Mouse (Mus musculus) natural killer cell, adult 2 months (primary cell): ENCODE measurements around the gene Stim1.

ENCODE experiments used
- DNase-seq, 2 experiments: peaks; one replicate each; pipeline ENCODE4 v3.0.0; 2022; ENCODE audit warnings: low spot score in 2 of 2

The Stim1 gene

DNA sequence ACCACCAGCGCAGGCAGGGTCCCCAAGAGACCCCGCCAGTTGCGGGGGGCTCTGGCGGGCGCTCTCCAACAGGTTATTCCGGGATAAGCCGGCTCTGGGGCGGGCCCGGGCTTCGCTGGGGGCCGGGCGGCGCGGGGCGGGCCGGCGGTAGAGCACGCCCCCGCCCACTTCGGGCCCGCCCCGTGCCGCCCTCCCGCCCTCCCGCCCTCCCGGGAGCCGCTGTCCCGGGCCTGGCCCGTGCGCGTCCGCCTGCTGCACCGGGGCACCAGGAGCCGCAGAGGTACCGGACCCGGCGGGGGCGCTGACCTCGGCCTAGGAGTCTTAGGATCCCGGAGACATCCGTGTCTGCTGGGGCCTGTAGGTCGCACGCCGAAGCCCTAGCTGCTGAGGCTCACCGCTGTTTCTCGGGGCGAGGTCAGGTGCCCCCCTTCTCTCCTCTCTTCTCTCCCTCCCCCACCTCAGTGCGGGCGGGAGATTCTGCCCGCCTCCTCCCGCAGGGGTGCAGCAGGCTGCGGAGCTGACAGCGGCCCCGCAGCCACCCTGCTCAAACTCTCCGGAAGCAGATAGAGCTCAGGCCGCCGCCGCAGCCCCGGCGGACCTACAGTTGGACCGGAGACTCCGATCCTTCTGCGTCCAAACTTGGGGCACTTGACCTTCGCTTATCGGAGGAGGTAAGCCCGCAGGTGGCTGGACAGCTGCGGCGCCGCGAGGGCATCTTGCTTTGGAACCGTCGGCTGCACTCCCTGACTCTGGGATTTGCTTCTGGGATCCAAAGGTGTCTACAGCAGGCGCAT lies at the start of gene Stim1:
TSS of gene Stim1 (plus strand) at position 206 of the 794 bp plus-strand sequence.
- DNase-seq = peak; percentile 60 to 71

DNA sequence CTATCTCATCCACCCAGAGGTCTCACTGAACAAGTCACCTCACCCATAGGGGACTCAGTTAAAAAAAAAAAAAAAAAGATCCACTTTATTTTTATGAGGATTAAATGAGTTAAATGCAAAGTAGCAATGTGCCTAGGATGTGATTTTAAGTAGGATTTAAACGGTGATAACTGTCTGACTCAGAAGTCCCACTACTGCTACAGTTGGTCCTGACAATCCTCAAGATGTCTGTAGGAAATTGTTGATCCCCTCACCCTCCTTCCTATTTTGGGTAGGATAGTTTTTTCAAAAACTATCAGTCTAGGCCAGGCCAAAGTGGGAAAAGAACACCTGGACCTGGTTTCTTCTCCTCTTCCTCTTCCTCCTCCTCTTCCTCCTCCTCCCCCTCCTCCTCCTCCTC lies 45.7 kb upstream of the Stim1 start:
- no peak for DNase-seq

DNA sequence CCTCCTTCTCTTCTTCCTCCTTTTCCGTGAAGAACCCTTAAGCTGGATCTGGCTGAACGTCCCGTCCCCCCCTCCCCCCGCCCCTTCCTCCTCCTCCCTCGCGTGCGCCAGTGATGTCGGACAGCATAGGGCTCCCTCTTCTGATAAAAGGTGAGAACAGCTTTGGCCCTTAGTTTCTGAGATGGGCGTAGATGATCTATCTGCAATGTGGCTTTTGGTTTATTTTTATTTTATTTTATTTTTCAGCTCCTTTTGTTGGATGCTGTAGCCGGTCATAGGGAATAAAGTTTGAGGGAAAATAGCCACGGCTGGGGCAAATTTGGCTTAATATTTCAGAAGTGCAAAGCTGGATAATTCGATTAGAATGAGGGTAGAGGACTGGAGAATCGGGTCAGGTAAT lies 45.3 kb upstream of the Stim1 start:
- DNase-seq = peak; percentile 39 to 41

DNA sequence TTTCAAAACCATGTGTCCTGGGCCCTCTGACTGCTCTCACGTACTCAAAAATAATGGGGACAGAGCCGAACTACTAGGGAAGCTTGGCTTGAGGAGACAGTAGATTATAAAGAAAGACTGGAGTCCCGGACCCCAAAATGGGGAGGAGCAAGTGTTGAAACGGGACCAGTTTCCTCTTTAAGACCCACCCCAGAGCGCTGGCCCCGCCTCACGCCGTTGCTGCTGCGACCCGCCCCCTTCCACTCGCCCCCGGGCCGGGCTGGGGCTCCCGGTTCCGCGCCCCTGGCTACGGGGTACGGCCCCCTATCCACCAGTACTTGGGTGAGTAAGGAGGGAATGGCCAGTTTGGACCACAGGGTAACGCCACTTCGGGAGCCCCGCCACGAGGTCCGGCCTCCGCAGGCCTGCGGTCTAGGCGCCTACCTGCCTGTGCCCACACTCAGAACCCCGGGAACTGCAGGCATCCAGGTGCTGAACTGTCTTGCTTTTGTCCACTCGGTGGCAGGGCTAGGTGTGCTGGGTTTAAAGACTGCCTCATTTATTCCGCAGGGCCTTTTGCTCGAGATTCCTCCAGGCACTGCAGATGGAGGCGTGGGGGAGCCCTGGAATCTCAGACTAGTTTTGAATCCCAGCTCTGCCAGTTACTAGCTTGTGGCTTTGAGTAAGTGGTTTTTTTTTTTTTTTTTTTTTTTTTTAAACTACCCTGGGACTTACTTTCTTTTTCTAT lies 44.6 kb upstream of the Stim1 start:
- DNase-seq = peak in 1 of 2 experiments; percentile 35

DNA sequence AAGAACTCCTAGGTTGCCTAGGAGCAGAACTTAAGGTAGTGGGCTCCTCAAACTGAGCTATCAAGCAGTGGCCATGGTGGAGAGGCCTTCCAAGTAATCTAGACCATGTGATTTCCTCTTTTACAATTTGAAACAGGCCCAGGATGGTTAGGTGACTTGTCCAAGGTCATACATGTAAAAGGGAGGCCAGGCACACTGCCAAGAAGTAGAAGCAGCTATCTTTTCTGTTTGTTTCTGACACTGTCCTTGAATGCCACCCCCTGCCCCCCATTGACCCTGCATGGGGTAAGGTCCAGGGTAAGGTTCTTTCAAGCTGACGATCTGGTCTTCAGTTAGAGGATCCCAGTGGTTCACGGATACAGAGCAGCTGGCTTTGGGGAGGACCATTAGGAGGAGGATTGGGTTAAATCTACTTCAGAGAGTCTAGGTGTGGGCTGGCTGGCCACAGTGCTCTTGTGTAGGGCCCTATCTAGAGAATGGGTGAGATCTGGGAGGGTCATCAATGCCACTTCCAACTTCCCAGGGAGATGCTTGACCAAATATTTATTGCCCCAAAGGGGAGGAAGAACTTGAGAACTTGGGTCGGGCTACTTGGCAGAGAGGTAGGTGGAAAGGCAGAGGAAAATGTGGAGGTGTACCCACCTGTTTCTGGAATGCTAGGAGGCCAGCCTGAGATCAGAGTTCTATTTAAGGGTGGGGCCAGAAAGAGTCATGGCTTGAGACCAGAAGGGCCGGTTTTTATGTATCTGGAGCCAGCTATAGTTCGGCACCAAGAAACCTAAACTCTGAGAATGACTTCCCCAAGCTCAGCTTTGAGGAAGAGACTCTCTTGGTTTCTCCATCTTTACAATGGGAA lies 43.5 kb upstream of the Stim1 start:
- DNase-seq = no peak

DNA sequence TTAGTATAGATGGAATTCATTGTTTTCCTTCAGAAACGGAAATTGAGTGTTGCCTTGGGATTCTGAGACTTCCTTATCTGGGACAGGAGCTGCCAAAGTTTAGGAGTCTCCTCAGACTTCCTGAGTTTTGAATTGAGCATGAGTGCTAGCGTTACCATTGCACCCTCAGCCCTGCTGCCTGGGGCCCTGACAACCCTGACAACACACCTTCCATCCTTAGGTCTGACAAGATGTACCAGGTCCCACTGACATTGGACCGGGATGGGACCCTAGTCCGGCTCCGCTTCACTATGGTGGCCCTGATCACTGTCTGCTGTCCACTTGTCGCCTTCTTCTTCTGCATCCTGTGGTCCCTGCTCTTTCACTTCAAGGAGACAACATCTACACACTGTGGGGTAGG lies 41.6 kb upstream of the Stim1 start:
- DNase-seq = no peak

DNA sequence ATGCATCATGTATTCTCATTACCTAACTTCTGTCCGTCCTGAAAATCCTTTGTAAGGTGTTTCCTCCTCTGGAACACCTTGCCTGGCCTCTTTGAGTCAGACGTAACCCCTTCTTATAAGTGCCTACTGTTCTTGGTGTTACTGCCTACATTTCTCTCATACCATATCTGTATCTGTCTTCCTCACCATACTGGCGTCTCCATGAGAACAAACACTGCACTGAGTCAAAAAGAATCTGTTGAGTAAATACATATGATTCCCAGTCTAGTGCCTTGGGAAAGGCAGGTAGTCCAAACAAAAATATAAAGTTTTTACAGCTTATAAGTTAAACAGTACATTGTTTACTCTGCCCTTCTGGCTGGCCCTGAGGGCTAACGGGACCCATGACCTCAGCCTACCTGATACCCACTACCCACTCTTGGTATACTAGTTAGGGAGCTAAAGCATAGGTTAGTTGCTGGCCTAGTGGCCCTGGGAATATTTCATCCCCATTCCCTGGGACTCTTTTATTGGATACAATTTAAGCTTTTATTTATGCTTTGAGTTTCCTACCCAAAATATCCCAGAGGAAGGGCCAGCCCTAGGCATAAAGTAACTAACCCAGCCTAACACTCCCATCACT lies 39.4 kb upstream of the Stim1 start:
- no peak for DNase-seq

DNA sequence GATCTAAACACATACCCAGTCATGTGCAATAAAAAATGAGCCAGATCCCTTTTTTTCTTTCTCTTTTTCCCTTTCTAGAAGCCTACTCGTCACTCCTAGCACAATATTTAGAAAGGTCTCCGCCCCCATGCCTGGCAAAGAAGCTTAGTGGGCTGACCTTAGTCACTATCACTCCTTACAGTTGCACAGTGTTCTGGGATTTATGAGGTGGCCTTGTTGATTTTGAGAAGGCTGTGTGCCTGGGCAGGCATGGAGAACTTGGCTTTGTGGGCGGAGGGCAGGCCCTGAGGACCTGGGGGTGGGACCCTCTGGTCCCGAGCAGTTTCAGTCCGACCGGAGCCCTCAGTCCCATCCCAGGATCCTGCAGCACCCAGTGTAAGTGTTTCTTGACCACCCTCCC lies 37.8 kb upstream of the Stim1 start:
- DNase-seq = no peak

DNA sequence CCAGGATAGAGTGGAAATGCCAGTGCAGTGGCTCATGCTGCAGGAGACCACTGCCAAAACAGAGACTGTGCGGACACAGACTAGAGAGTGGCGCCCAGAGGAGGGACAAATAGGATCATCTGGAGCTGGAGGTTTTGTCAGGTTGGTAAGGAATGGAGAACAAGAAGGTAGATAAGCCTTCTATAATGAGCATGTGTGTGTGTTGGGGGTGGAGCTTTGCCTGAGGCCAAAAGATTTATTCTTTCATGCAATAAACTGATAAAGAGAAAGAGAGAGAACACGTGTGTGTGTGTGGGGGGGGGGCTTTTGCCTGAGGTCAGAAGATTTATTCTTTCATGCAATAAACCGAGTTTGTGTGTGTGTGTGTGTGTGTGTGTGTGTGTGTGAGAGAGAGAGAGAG lies 34.5 kb upstream of the Stim1 start:
- no peak for DNase-seq

DNA sequence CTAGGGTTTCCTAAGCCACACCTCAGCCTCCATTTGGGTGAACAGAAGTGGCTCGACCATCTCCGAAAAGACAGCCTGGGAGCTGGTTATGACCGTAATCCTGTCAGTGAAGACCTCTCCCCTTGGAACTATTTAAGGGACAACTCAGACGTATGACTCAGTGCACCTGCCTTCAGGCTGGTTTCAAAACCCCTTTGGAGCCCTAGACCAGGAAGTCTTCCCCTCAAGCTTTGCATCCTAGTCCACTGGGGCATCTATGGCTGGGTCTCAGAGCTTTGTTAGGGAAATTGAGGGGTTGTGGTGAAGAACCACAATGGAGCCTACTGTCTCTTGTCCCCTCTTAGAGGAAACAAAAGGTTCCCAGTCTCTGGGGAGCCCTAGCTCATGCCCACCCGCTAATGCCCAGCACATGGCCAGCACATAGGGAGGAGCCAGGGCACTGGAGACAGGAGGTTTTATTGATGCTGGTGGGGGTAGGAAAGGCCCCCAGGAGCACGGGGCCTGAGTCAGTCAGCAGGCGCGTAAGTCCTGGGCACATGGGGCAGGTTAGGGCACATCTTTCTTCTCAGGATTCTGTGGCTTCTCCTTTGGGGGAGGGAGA lies 28.8 kb upstream of the Stim1 start:
- no peak for DNase-seq

DNA sequence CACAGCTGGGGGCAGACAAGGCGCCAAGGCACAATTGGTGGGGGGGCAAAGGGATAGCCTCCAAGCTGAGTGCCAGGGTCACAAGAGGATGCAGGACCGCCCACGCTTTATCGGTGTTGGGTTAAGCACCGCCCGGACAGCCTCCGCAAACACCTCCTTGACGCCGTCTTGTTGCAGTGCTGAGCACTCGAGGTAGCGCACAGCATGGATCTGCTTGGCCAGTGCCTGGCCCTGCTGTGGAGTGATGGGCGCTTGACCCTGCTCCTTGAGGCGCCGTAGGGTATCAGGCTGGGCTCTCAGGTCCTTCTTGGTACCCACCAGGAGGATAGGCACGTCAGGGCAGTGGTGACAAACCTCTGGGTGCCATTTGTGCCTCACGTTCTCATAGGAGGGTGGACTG lies 28.0 kb upstream of the Stim1 start:
- DNase-seq = no peak

DNA sequence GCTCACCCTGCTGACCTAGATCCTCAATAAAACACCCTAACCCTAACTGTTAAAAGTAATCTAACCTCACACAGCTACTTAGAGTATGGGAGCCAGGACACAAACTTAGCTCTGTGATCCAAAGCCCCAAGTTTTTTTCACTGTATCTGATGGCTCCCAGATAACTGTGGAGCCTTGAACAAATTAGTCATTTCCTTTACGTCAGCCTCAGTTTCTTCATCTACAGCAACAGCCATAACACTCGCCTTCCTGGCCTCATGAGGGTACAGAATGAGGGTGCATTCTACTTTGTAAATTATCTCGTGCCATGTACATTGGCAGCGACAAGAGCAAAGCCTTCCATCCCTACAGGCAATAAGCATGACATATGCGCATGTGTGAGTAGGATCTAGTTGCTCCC lies 25.2 kb upstream of the Stim1 start:
- no peak for DNase-seq

DNA sequence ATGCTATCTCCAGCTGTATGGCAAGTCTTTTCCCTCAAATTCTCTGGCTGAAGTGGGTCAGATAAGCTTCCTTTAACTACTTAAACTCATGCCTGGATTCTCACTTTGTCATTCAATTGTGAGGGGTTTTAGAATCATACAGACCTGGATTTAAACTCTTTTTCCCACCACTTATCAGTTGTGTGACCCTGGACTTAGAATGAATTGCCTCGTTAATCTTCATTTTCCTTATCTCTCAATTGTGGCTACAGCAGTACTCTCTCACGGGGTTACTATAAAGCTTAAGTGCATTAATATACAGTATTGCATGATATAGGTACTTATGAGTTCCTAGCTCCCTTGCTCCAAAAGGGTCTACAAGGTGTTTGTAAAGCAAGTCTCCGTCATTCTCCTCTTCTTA lies 24.7 kb upstream of the Stim1 start:
- DNase-seq = no peak

DNA sequence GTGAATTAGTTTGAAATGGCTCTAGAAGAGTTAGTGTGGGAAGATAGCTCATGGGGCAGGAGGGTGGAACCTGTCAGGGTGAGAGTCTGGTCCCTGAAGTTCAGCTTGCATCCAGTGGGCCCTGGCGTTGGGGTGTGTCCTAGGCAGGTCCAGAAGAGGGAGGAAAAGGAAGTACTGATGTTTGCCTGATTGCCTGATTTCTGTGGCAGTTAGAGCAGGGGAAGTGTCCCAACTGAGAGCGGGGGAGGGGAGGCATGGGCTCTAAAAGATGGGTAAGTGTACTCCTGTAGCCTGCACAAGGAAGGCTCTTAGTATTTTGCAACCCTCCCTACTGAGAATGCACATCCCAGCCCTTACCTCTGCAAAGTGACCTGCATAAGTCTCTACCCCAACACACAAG lies 23.7 kb upstream of the Stim1 start:
- peak in 1 of 2 experiments; percentile 17 for DNase-seq

DNA sequence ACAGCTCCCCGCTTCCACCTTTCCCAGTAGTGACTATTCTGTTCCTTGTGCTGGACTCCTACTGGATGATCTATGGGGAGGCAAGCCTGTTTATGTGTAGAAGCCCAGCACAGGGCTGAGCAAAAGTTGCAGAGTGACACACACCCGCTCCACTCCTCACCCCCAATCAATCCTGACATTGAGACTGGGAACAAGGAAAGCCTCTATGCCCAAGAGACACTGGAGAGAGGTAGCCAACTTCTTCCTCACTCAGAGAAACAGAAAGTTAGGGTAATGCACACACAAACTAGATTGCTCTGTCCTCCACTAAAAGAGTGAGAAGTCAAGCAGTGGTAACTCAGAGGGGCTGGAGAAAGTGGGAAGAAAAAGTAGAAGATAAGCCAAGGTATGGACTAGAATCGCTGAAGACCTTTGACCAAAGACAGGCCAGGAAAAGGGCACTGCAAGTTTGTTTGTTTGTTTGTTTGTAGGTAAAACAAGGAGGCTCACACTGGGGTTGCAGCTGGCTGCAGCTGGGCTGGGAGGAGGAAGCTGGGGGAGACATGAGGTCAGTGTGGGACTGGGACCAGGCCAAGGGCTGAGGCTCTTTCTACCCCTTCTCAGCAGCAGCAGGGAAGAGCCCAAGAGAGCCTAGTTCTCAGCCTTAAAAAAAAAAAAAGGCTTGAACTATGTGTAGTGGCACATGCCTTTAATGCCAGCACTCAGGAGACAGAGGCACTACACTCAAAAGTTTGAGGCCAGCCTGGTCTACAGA lies 22.6 kb upstream of the Stim1 start:
- DNase-seq = no peak

DNA sequence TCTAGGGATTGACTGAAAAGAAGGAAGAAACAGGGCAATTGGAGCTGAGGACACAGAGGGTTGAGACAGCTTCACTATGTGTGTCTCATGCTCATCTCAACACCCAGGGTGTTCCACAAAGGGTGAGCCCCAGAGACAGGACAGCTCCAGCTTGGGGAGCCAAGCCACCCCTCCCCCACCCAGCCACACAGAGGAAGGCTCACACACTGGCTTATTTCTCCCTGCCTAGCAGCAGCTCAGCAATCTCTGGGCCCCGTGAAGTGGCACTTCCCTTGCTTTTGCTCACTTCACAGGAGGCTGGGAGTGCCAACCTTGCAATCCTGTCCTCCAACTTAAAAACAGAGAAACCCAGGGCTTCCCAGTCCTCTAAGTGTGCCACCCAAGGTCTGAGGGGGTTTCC lies 21.8 kb upstream of the Stim1 start:
- no peak for DNase-seq

DNA sequence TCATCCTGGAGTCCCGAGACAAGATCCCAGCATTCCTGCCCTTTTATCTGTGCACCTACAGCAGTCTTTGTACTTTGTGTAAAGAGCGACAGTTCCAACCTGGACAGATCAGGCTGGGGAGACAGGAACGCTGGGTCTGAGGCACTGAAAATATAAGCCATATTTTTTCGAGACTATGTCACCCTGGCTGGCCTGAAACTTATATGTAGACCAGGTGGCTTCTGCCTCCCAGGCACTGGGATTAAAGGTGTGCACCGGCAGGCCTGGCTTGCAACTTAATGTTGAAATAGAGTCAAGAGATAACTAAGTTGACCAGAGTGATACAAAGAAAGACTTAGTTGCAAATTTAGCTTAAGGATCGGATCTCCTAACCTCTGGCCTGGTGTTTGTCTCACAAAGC lies 21.3 kb upstream of the Stim1 start:
- DNase-seq = no peak

DNA sequence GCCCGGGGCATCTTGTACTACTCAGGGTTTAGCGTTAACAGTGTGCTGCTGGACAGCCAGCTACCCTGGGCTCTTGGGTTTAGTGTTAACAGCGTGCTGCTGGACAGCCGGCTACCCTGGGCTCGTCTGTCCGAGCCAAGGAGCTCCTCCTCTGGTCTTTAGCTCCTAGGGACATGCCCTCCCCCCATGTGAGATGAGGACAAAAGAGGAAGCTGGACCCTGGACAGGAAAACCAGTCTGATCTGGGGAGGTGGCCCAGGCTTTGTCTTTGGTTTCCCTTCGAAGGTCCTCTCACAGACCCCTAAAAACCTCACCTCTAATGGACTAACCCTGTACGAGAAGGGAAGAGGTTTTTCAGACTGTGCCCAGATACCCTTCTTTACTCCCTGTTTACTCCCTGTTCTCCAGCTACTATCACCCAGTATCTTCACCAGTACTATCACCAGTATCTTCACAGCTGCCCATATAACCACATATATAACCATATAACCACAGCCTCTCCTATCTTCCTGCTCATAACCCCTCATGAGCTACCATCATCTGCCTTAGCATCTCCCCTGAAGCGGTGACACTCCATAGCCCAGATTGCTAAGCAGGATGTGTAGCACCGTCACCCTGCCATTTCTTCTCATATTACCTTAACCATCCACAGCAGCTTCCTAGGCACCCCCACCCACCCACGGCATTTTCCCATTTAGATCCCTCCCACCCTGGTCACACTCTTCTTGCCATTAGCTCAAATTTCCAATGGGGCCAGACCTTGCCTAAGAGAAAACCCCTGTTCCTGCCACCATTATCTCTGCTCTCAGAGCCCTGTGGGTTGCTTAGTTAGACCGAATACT lies 20.4 kb upstream of the Stim1 start:
- no peak for DNase-seq

DNA sequence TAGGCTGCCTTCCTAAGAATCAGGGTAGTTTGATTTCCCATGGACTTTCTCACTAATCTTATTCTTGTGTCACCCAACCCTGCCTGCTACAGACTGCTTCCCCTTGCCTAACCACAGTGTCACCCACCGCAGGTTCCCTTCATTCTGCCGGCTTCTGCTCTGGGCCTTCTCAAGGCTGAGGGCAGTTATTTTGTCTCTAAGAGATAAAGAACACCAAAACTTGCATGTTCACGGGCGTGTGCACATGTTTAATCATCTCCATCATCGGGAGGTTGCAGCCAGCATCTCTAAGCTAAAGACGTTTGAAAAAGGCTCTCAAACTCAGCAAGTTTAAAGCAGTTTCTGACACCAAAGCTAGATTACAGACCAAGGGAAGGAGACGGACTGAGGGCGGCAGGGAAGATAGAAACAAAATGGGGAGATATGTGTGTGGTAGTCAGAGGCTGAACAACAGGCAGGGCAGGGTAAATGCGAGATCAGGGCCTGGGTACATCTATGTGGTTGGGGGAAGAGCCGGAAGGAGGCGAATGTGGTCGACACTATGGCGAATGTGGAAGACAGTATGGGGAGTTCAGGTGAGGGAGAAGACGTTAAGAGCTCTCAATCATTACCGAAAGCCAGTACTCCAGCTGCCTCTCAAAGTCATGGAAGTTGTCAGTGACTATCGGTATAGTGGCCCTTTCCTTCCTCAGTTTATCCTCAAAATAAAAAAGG lies 18.8 kb upstream of the Stim1 start:
- DNase-seq = peak; percentile 58 to 60
